Mouse (Mus musculus): ENCODE data around the gene Mcur1. TPM values are rescaled to one million over a fixed set of nuclear protein-coding genes. Genes with fewer than 3 reads are reported as not detected.

The Mcur1 gene
- polyA plus RNA-seq, 1 experiment from 2014 or later, result 5.4 TPM

GRCm38 (mm10) chr13:43558959-43559358, 1.0 kb downstream of the Mcur1 start:
- no peaks in the 10 kb centered on the region for H3K27me3 ChIP-seq (ENCODE audit: control insufficient read depth, insufficient read depth, low read depth, low read length)

GRCm38 (mm10) chr13:43558357-43558756, 1.6 kb downstream of the Mcur1 start:
- no peaks in the 10 kb centered on the region for H3K9me3 ChIP-seq (replicated peaks; ENCODE audit: control insufficient read depth, low read length)
- no peak overlapping the region for H3K9ac ChIP-seq (ENCODE audit: low read depth, low read length)
- no peak for ATAC-seq (ENCODE audit: low read depth)
- H3K4me2 ChIP-seq (ENCODE audit: low read depth, low read length), result peak overlapping the region; percentile 97; the same call in 1 of the 2 replicates
- no peaks in the 10 kb centered on the region for H3K27me3 ChIP-seq (ENCODE audit: control insufficient read depth, insufficient read depth, low read depth, low read length)
- no peak overlapping the region for H3K4me3 ChIP-seq (ENCODE audit: low read depth, low read length)
- WGBS (ENCODE audit: insufficient replicate concordance), result 66% methylated on average over 6 of the region's 6 CpGs
- no peaks in the 10 kb centered on the region for H3K36me3 ChIP-seq (ENCODE audit: control insufficient read depth, insufficient read depth)
- no peak overlapping the region for H3K27ac ChIP-seq (ENCODE audit: low read length)
- H3K4me1 ChIP-seq (ENCODE audit: control insufficient read depth, low read depth, low read length), result peaks cover 13% of the 10 kb centered on the region

More at GRCm38 (mm10) chr13:43558959-43559358, 1.0 kb downstream of the Mcur1 start:
- no peak for ATAC-seq (ENCODE audit: low read depth)
- WGBS (ENCODE audit: insufficient replicate concordance), result 24% methylated on average over 6 of the region's 6 CpGs
- H3K9me3 ChIP-seq (replicated peaks; ENCODE audit: control insufficient read depth, low read length), result no peaks in the 10 kb centered on the region
- no peak overlapping the region for H3K27ac ChIP-seq (ENCODE audit: low read length)
- peak overlapping the region; percentile 83; the same call in 1 of the 2 replicates for H3K9ac ChIP-seq (ENCODE audit: low read depth, low read length)
- peak overlapping the region; percentile 79 for H3K4me3 ChIP-seq (ENCODE audit: low read depth, low read length)
- peak overlapping the region; percentile 97 for H3K4me2 ChIP-seq (ENCODE audit: low read depth, low read length)
- peaks cover 13% of the 10 kb centered on the region for H3K4me1 ChIP-seq (ENCODE audit: control insufficient read depth, low read depth, low read length)
- no peaks in the 10 kb centered on the region for H3K36me3 ChIP-seq (ENCODE audit: control insufficient read depth, insufficient read depth)

- Histone ChIP-seq H3K4me3 (ENCODE audit: low read depth, low read length) (no peak overlapping the region), H3K27ac (ENCODE audit: low read length) (no peak overlapping the region), H3K4me2 (ENCODE audit: low read depth, low read length) (no peak overlapping the region), H3K4me1 (ENCODE audit: control insufficient read depth, low read depth, low read length) (peaks cover 13% of the 10 kb centered on the region), H3K36me3 (ENCODE audit: control insufficient read depth, insufficient read depth) (peaks cover 2% of the 10 kb centered on the region; the same call in 1 of the 2 replicates), H3K9me3 (replicated peaks; ENCODE audit: control insufficient read depth, low read length) (no peaks in the 10 kb centered on the region), H3K27me3 (ENCODE audit: control insufficient read depth, insufficient read depth, low read depth, low read length) (no peaks in the 10 kb centered on the region), H3K9ac (ENCODE audit: low read depth, low read length) (no peak overlapping the region)
- ATAC-seq (ENCODE audit: low read depth), result no peak
- WGBS (ENCODE audit: insufficient replicate concordance), result 69% methylated on average over 9 of the region's 9 CpGs
Measured at GRCm38 (mm10) chr13:43556913-43557542, 3.0 kb downstream of the Mcur1 start.

- Histone ChIP-seq H3K4me3 (ENCODE audit: low read depth, low read length) (no peak overlapping the region), H3K27me3 (ENCODE audit: control insufficient read depth, insufficient read depth, low read depth, low read length) (no peaks in the 10 kb centered on the region), H3K36me3 (ENCODE audit: control insufficient read depth, insufficient read depth) (peaks cover 2% of the 10 kb centered on the region), H3K4me2 (ENCODE audit: low read depth, low read length) (no peak overlapping the region), H3K4me1 (ENCODE audit: control insufficient read depth, low read depth, low read length) (peaks cover 10% of the 10 kb centered on the region), H3K9me3 (replicated peaks; ENCODE audit: control insufficient read depth, low read length) (no peaks in the 10 kb centered on the region), H3K9ac (ENCODE audit: low read depth, low read length) (no peak overlapping the region), H3K27ac (ENCODE audit: low read length) (no peak overlapping the region)
- WGBS (ENCODE audit: insufficient replicate concordance), result 74% methylated on average over 9 of the region's 9 CpGs
- ATAC-seq (ENCODE audit: low read depth), result no peak
Measured at GRCm38 (mm10) chr13:43555321-43555720, 4.7 kb downstream of the Mcur1 start.

GRCm38 (mm10) chr13:43554827-43555226, 5.2 kb downstream of the Mcur1 start:
- Histone ChIP-seq H3K4me1 (ENCODE audit: control insufficient read depth, low read depth, low read length) (peaks cover 10% of the 10 kb centered on the region), H3K4me2 (ENCODE audit: low read depth, low read length) (no peak overlapping the region), H3K27ac (ENCODE audit: low read length) (no peak overlapping the region), H3K27me3 (ENCODE audit: control insufficient read depth, insufficient read depth, low read depth, low read length) (no peaks in the 10 kb centered on the region), H3K36me3 (ENCODE audit: control insufficient read depth, insufficient read depth) (peaks cover 6% of the 10 kb centered on the region), H3K9me3 (replicated peaks; ENCODE audit: control insufficient read depth, low read length) (no peaks in the 10 kb centered on the region), H3K9ac (ENCODE audit: low read depth, low read length) (no peak overlapping the region), H3K4me3 (ENCODE audit: low read depth, low read length) (no peak overlapping the region)
- no peak for ATAC-seq (ENCODE audit: low read depth)
- WGBS (ENCODE audit: insufficient replicate concordance), result 46% methylated on average over 7 of the region's 7 CpGs

- Histone ChIP-seq H3K4me2 (ENCODE audit: low read depth, low read length) (no peak overlapping the region), H3K27ac (ENCODE audit: low read length) (no peak overlapping the region), H3K9me3 (replicated peaks; ENCODE audit: control insufficient read depth, low read length) (no peaks in the 10 kb centered on the region), H3K4me3 (ENCODE audit: low read depth, low read length) (no peak overlapping the region), H3K36me3 (ENCODE audit: control insufficient read depth, insufficient read depth) (peaks cover 6% of the 10 kb centered on the region), H3K27me3 (ENCODE audit: control insufficient read depth, insufficient read depth, low read depth, low read length) (no peaks in the 10 kb centered on the region), H3K4me1 (ENCODE audit: control insufficient read depth, low read depth, low read length) (no peaks in the 10 kb centered on the region), H3K9ac (ENCODE audit: low read depth, low read length) (no peak overlapping the region)
- no peak for ATAC-seq (ENCODE audit: low read depth)
- WGBS (ENCODE audit: insufficient replicate concordance), result 64% methylated on average over 8 of the region's 8 CpGs
Measured at GRCm38 (mm10) chr13:43550676-43551075, 9.3 kb downstream of the Mcur1 start.

GRCm38 (mm10) chr13:43549870-43550269, 10.1 kb downstream of the Mcur1 start:
- 54% methylated on average over 7 of the region's 7 CpGs for WGBS (ENCODE audit: insufficient replicate concordance)
- no peak overlapping the region for H3K4me2 ChIP-seq (ENCODE audit: low read depth, low read length)
- no peaks in the 10 kb centered on the region for H3K9me3 ChIP-seq (replicated peaks; ENCODE audit: control insufficient read depth, low read length)
- ATAC-seq (ENCODE audit: low read depth), result no peak
- no peak overlapping the region for H3K4me3 ChIP-seq (ENCODE audit: low read depth, low read length)
- H3K4me1 ChIP-seq (ENCODE audit: control insufficient read depth, low read depth, low read length), result no peaks in the 10 kb centered on the region
- H3K36me3 ChIP-seq (ENCODE audit: control insufficient read depth, insufficient read depth), result peaks cover 6% of the 10 kb centered on the region
- no peak overlapping the region for H3K9ac ChIP-seq (ENCODE audit: low read depth, low read length)
- no peak overlapping the region for H3K27ac ChIP-seq (ENCODE audit: low read length)
- no peaks in the 10 kb centered on the region for H3K27me3 ChIP-seq (ENCODE audit: control insufficient read depth, insufficient read depth, low read depth, low read length)

- H3K36me3 ChIP-seq (ENCODE audit: control insufficient read depth, insufficient read depth), result peaks cover 6% of the 10 kb centered on the region
- ATAC-seq (ENCODE audit: low read depth), result no peak
- H3K4me2 ChIP-seq (ENCODE audit: low read depth, low read length), result no peak overlapping the region
- H3K4me1 ChIP-seq (ENCODE audit: control insufficient read depth, low read depth, low read length), result no peaks in the 10 kb centered on the region
- H3K4me3 ChIP-seq (ENCODE audit: low read depth, low read length), result no peak overlapping the region
- no peak overlapping the region for H3K9ac ChIP-seq (ENCODE audit: low read depth, low read length)
- no peaks in the 10 kb centered on the region for H3K9me3 ChIP-seq (replicated peaks; ENCODE audit: control insufficient read depth, low read length)
- H3K27ac ChIP-seq (ENCODE audit: low read length), result no peak overlapping the region
- no peaks in the 10 kb centered on the region for H3K27me3 ChIP-seq (ENCODE audit: control insufficient read depth, insufficient read depth, low read depth, low read length)
- WGBS (ENCODE audit: insufficient replicate concordance), result 70% methylated on average over 11 of the region's 11 CpGs
Measured at GRCm38 (mm10) chr13:43549078-43549698, 10.8 kb downstream of the Mcur1 start.

- WGBS (ENCODE audit: insufficient replicate concordance), result 62% methylated on average over 5 of the region's 5 CpGs
- H3K9ac ChIP-seq (ENCODE audit: low read depth, low read length), result no peak overlapping the region
Measured at GRCm38 (mm10) chr13:43548617-43549016, 11.4 kb downstream of the Mcur1 start.

More at GRCm38 (mm10) chr13:43548617-43549016, 11.4 kb downstream of the Mcur1 start:
- no peak for ATAC-seq (ENCODE audit: low read depth)
- Histone ChIP-seq H3K4me2 (ENCODE audit: low read depth, low read length) (no peak overlapping the region), H3K27ac (ENCODE audit: low read length) (no peak overlapping the region), H3K27me3 (ENCODE audit: control insufficient read depth, insufficient read depth, low read depth, low read length) (no peaks in the 10 kb centered on the region), H3K9me3 (replicated peaks; ENCODE audit: control insufficient read depth, low read length) (no peaks in the 10 kb centered on the region), H3K4me3 (ENCODE audit: low read depth, low read length) (no peak overlapping the region), H3K36me3 (ENCODE audit: control insufficient read depth, insufficient read depth) (peaks cover 9% of the 10 kb centered on the region), H3K4me1 (ENCODE audit: control insufficient read depth, low read depth, low read length) (no peaks in the 10 kb centered on the region)

All from liver, embryonic 16.5 days (tissue).